Mouse (Mus musculus) common myeloid progenitor, adult 5-6 weeks (primary cell): Measurements from ENCODE around the gene Bdh1. TPM values are rescaled to one million over a fixed set of nuclear protein-coding genes. Genes with fewer than 3 reads are reported as not detected.
A peak's percentile ranks its signal among the peaks of the same experiment; 100 is the strongest.
"Not testable (repeated sequence)": the region's sequence is repeated elsewhere in the genome, so short reads cannot be mapped to it uniquely, and the experiment has no call there.

Source experiments
- ATAC-seq: replicated peaks from 2 replicates; pipeline ENCODE4 v1.8.0; 2016; ENCODE audit warnings: low read depth, mild to moderate bottlenecking, moderate TSS enrichment, inconsistent platforms; ENCODE audit not compliant: poor library complexity, severe bottlenecking
- total RNA-seq: library from RNA; stranded (forward); fragments of 200-1000, 187-1606 nt; gene quantifications from 2 replicates; pipeline ENCODE4 v1.2.3, GENCODE M21; 2017

Bdh1 gene
- 3.2 and 5.8 TPM in 2 replicates for total RNA-seq

GRCm38 (mm10) chr16:31422000-31422399 is at the start of gene Bdh1:
TSS of gene Bdh1 (plus strand) at chr16:31422280.
- no peak for ATAC-seq

GRCm38 (mm10) chr16:31372316-31372715 is 49.8 kb upstream of the Bdh1 start:
- ATAC-seq = not testable (repeated sequence)

GRCm38 (mm10) chr16:31375877-31376582 is 46.0 kb upstream of the Bdh1 start:
- ATAC-seq = not testable (repeated sequence)

- ATAC-seq = not testable (repeated sequence)
Measured at GRCm38 (mm10) chr16:31388269-31388668, 33.8 kb upstream of the Bdh1 start.

- ATAC-seq = no peak
Measured at GRCm38 (mm10) chr16:31399231-31399630, 22.8 kb upstream of the Bdh1 start.

GRCm38 (mm10) chr16:31400908-31401692 is 21.0 kb upstream of the Bdh1 start:
- ATAC-seq = no peak

GRCm38 (mm10) chr16:31402096-31402495 is 20.0 kb upstream of the Bdh1 start:
- ATAC-seq = no peak

GRCm38 (mm10) chr16:31403971-31404370 is 18.1 kb upstream of the Bdh1 start:
- ATAC-seq = no peak

GRCm38 (mm10) chr16:31405040-31405439 is 17.0 kb upstream of the Bdh1 start:
- ATAC-seq = 0 out of 2 replicates have a peak, but pooled peaks have one; percentile 32

- ATAC-seq = no peak
Measured at GRCm38 (mm10) chr16:31407872-31408271, 14.2 kb upstream of the Bdh1 start.

GRCm38 (mm10) chr16:31410969-31411368 is 11.1 kb upstream of the Bdh1 start:
- ATAC-seq = no peak

GRCm38 (mm10) chr16:31412321-31412720 is 9.8 kb upstream of the Bdh1 start:
- no peak for ATAC-seq

- no peak for ATAC-seq
Measured at GRCm38 (mm10) chr16:31413777-31414176, 8.3 kb upstream of the Bdh1 start.

- ATAC-seq = no peak
Measured at GRCm38 (mm10) chr16:31415885-31416450, 6.1 kb upstream of the Bdh1 start.

GRCm38 (mm10) chr16:31418704-31419103 is 3.4 kb upstream of the Bdh1 start:
- no peak for ATAC-seq

GRCm38 (mm10) chr16:31419457-31419856 is 2.6 kb upstream of the Bdh1 start:
- ATAC-seq = no peak

- ATAC-seq = no peak
Measured at GRCm38 (mm10) chr16:31422722-31423121, 642 bp downstream of the Bdh1 start.

- no peak for ATAC-seq
Measured at GRCm38 (mm10) chr16:31423368-31423767, 1.3 kb downstream of the Bdh1 start.

- ATAC-seq = 0 out of 2 replicates have a peak, but pooled peaks have one; percentile 20
Measured at GRCm38 (mm10) chr16:31424416-31425187, 2.5 kb downstream of the Bdh1 start.

GRCm38 (mm10) chr16:31425508-31425907 is 3.4 kb downstream of the Bdh1 start:
- no peak for ATAC-seq
